Mouse (Mus musculus) retina, adult 2 months (tissue): ENCODE measurements around the gene Fam45a.
A peak's percentile ranks its signal among the peaks of the same experiment; 100 is the strongest.

ENCODE experiments used
- DNase-seq: peaks from one replicate; pipeline ENCODE4 v3.0.0-alpha.2; 2012; ENCODE audit warnings: low read depth, low spot score

Gene Fam45a

DNA sequence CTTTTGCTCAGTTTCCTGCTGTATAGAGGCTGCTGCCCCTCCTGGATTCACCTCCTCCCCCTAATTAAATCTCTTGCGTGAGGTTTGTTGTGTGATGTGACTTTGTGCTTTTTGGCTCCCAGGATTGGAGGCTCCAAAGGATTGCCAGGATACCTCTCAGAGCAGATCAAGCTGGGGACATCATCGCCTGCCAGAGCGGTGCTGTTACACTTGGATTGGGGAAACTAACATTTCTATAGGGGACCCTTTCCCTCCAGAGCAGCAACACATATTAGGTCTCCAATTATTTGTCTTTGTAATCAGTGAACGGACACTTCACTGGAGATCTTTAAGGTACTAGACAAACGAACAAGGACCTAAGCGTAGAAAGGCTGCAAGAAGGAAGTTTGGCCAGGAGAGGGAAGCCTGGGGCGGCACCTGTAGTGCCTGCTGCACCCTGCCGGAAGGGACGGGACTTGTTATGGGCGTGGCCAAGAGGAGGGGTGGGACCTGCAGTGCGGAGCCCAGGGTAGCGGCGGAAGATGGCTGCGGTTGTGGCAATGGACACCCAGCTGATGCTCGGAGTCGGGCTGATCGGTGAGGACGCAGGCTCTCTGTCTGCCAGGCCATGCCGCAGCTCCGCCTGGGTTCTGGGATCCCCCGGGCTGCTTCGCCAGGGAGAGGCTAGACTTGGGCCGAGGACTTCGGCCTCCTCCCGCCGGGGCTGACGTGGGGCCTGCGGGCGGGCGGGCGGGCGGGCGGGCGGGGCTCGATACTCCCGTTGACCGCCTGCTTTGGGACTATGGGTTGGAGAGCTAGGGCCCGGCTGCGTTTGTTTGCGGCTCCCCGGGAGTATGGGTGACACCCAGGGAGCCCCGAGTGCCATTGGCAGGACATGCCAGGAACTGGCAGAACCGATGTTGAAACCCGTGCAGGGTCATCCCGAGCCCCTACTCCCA lies at the start of gene Fam45a:
Gene Fam45a (plus strand): TSS at position 488 of the 938 bp plus-strand sequence.
- DNase-seq, result peak; percentile 80

DNA sequence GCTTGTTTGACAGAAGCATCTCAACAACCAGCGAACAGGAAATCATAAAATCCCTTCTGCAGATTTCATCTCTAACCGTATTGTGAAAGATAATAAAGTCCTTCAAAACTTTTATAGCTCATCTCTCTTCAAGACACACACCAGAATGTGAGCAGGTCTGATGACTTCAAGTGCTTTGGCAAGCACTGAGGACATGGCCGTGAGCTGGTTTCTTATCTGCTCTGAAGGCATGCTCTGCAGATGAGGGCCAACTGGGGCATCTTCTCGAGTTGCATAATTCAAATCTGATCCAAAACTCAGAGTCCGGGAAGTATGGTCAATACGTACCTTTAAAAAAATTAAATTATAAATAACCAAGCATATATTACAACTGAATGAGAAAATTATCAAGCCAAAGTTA lies 38.0 kb upstream of the Fam45a start:
- no peak for DNase-seq

DNA sequence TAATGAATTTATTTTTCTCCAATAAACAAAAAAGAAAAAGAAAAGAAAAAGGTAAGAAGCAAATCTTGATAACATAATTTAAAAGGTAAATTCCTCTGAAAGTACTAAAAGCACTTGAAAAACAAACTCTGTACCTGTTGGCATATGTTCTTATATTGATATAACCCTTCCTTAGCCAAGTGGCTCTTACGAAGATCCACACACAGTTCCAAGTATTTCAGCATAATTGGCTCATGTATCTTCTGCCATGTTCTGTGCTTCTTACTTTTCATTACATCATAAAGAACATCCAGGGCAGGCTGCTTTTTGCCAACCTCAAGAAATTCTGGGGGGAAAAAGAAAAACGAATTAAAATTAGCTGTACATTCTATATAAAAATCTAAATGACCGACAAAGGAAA lies 29.4 kb upstream of the Fam45a start:
- DNase-seq, result no peak

- no peak for DNase-seq
These were observed 26.7 kb upstream of the Fam45a start for GRCm38 (mm10) chr19:60784712-60785111.

- DNase-seq, result no peak
These were observed 23.8 kb upstream of the Fam45a start for GRCm38 (mm10) chr19:60787465-60788150.

DNA sequence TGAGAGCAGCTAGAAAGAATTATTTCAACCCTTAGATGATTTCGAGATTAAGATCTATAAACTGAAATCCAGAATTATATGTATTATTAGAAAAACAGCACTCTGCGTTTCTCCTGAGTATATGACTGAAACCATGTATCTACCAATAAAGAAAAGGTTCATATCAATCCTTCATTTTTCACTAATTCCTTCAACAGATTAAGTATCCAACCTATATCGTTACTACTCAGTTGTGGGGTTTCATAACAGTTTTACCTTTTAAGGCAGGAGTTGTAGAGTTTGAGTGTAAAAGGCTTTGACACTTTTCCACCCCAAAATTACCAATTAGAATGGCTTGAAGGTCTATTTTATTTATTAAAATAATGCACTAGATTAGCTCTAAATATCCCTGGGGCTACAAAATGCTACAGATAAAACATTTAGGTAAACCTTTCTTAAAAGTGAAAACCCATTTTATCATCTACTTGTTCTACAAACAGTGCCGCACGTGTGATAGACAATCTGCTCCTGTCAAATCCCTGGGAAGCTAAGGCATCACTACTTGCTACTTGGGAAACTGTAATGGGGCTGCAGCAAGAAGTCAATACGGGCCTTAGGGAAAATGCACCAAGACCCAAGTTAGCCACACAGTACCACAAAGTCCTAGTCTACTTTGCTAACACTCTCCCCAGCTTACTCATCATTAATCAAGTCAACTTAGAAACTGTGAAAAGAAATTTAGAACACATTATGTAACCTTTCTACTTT lies 23.0 kb upstream of the Fam45a start:
- DNase-seq, result no peak

GRCm38 (mm10) chr19:60789452-60789851 lies 21.9 kb upstream of the Fam45a start:
- DNase-seq, result no peak

DNA sequence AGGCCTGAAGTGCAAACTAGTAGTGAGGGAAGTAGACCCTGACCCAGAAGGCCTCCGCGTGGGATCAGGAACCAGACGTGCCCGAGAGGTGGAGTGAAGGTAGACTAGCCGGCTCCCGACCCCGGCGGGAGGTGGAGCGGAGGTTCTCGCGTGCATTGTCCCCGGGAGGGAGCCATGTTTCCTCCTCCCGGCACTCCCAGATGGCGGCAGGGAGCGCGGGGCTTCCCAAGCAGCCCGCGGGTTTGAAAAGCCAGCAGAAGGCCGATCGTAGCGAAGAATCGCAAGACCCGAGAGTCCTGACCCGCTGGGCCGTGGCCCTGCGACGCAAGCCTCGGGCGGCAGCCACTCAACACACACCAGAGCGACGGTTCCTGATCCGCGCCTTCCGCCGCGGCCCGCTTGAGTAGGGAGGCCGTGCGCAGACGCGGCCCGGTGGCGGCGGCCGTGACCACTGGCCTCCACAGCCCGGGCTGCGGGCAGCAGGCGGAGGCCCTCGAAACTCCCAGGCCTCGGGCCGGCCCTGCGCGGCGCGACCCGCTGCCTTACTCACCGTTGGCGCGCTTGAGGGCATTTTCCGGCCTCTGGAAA lies 21.4 kb upstream of the Fam45a start:
- no peak for DNase-seq

DNA sequence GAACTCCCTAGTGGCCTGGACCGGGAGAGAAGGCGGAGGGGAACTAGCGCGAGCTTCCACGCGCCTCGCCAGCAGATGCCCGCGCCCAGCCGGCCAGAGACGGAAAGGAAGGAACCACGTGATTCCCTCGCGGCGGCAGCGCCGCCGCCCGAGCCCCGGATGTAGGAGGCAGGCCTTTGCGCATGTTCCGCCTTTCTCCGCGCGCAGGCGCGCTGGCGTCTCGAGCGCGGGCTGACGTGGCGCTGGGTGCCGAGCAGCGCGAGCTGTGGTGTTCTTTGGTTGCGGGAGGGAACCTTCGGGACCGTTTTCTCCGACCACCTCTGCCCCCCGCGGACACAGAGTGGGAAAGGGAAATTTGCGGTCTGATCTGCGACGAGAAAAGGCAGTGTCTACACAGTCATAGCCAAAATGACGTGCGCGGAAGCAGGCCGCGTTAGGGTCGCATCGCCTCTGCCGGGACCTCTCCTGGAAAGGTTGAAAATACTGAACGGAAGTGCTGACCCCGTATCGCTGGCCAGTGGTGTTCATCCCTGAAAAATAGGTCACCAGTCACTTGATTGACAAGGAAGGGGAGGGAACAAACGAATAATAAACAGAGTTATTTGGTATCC lies 20.7 kb upstream of the Fam45a start, which contains the start of gene Eif3a:
Gene Eif3a (minus strand): TSS at position 108 of the 611 bp plus-strand sequence.
- DNase-seq, result peak; percentile 87

- no peak for DNase-seq
These were observed 20.2 kb upstream of the Fam45a start for GRCm38 (mm10) chr19:60791164-60791563.

DNA sequence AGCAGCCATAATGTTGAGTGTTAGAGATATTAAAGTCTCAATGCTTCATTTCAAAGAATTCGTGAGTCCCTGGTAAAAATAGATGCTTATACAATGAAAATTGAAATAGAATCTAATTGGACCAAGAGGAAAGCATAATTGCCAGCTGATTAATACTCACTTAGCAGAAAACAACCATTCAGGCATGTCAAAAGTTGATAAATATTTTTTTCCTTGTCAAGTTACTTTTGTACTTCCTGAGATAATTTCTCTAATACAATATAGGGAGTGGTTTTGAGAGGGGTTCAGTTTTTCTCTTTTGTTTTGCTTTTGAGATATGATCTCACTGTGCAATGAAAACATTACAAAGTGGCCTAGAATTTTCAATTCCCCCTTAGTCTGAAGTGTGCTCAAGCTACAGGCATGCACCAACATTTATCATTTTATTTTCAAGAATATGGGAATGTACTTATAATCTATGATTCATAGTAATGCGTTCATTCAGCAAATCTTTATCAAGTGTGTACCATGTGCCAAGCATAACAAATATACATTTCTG lies 18.1 kb upstream of the Fam45a start:
- DNase-seq, result no peak

DNA sequence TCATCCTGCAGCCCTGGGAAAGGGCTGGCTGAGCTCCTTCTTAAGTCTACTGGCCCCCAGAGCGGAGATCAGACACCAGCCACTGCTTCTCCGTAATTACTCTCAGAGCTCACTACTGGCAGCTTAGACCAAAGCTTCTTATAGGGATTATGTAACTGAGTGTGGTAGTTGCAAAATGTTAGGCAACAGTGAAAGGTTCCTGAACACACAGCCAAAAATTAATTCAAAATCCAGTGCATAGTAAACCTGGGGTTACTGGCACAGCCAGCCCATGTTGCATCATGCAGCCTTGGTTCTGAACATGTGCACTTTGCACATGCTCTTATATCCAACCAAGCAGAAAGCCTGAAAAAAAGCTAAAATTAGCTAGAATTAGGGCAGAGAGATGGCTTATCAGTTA lies 16.1 kb upstream of the Fam45a start:
- no peak for DNase-seq

GRCm38 (mm10) chr19:60797415-60797814 lies 14.0 kb upstream of the Fam45a start:
- no peak for DNase-seq

DNA sequence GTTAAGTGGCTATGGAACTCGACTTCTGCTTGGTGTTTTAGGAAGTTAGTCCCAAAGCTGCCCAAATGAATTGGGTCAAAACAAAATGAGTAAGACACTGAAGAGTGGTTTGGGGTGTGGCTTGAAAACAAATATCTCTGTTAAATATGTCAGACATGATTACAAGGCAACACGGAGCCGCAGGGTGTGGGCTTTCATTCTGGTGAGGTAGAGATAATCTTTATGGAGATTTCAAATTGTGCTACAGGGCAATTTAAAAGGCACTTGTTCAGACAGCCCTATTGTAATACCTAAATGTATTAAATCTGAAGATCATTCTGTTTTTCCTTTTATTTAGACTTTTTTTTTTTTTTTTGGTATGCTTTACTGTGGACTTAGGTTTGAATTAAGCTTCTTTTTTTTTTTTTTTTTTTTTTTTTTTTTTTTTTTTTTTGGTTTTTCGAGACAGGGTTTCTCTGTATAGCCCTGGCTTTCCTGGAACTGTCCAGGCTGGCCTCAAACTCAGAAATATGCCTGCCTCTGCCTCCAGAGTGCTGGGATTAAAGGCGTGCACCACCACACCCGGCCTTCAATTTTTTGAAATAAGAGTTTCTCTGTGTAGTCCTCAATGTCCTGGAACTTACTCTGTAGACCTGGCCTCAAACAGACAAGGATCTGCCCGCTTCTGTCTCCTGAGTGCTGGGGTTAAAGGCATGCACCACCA lies 11.4 kb upstream of the Fam45a start:
- DNase-seq, result no peak

GRCm38 (mm10) chr19:60804903-60805302 lies 6.5 kb upstream of the Fam45a start:
- no peak for DNase-seq

DNA sequence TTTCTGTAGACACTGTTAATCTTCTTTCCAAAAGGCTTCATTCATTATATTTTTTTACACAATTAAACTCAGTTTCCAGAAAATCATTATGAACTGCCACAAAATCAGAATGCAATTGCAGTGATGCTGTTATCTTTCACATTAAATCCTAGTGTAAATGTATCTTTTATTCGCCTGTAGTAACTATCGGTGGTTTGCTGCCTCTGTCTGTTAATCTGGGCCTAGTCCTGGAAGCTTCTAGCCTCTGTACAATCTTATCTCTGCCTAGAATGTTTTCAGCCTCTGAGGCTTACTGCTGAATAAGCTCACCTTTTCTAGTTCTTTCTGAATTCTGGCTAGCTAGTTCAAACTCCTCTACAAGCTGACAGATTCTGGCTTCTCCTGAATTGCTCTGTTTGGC lies 1.5 kb upstream of the Fam45a start:
- DNase-seq, result no peak

GRCm38 (mm10) chr19:60812036-60812389 lies 628 bp downstream of the Fam45a start:
- no peak for DNase-seq

- DNase-seq, result no peak
These were observed 1.7 kb downstream of the Fam45a start for GRCm38 (mm10) chr19:60813133-60813532.

GRCm38 (mm10) chr19:60818677-60819076 lies 7.3 kb downstream of the Fam45a start:
- no peak for DNase-seq

DNA sequence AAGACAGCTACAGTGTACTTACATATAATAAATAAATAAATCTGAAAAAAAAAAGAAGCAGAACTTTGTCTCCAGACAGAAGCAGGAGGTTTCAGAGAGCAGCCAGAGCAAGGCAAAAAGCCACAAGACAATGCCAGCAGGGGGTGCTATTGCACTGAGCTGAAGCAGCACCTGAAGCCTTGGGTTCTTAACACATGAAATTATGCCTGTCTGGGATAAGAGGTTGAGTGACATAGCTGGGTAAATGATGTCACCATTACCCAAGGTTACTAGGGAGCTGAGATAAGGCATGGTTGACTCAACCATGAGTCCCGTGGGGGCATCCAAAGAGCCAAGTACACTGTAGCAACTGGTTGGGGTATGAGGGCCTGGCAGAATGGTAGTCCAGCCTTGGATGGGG lies 26.4 kb downstream of the Fam45a start:
- DNase-seq, result peak; percentile 28
